Mouse (Mus musculus): ENCODE data around the gene Sept1. TPM values are rescaled to one million over a fixed set of nuclear protein-coding genes. Genes with fewer than 3 reads are reported as not detected.
"Not testable (repeated sequence)": the region's sequence is repeated elsewhere in the genome, so short reads cannot be mapped to it uniquely, and the experiment has no call there.

Sept1 gene
- total RNA-seq, 2 experiments from 2014 or later = 2.8 TPM

DNA sequence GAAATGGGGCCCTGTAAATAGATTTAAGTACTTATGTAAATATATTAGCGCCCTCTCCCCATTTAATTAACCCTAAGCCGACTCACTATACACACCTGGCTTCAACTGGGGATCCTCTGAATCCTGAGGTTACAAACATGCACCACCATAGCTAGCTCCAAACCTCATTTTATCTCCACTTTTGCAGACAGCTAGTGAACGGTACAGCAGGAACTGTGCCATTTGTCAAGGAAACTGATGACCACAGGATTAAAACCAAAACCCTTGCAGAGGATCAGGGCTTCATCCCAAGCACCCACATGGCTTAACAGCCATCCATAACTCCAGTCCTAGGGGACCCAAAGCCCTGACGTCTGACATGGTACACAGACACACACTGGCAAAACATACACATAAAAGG lies 22.1 kb upstream of the Sept1 start:
- intact Hi-C loops (cut with DNase I) = loop anchor here (5.0 kb wide), 1 partner anchor 257 kb away; the partner anchor contains the start of gene Srcap
- no peak for DNase-seq

DNA sequence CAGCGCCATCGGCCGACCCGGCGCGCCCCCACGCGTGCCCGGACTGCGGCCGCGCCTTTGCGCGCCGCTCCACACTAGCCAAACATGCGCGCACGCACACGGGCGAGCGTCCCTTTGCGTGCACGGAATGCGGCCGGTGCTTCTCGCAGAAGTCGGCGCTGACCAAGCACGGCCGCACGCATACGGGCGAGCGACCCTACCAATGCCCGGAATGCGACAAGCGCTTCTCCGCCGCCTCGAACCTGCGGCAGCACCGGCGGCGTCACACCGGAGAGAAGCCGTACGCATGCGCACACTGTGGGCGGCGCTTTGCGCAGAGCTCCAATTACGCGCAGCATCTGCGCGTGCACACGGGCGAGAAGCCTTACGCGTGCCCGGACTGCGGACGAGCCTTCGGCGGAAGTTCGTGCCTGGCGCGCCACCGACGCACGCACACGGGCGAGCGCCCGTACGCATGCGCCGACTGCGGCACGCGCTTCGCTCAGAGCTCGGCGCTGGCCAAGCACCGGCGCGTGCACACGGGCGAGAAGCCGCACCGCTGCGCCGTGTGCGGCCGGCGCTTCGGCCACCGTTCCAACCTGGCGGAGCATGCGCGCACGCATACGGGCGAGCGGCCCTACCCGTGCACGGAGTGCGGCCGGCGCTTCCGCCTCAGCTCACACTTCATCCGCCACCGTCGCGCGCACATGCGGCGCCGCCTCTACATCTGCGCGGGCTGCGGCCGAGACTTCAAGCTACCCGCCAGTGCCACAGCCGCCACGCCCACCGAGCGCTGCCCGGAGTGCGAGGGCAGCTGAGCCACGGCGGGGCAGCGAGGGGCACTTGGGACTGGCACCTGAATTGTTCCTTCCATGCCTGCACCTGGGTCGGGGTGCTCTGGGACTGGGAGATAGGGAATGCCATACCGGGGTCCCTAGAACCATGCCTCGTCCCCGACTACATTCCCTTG lies 21.2 kb upstream of the Sept1 start:
- intact Hi-C loops (cut with DNase I) = no loop called here
- peak; percentile 94 to 95 for DNase-seq

DNA sequence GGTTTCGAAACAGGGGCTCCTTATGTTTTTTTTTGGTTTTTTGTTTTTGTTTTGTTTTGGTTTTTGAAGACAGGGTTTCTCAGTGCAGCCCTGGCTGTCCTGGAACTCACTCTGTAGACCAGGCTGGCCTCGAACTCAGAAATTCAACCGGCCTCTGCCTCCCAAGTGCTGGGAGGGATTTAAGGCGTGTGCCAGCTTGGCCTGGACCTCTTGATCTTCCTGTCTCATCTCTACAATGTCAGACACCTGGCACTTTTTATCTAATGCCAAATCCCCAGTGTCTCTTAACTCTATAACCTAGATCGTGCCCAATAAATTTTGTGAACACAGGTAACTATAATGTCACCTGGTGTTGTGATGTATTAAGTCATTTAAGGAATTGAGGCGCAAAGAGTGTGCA lies 20.4 kb upstream of the Sept1 start:
- intact Hi-C loops (cut with DNase I) = no loop called here
- DNase-seq = no peak

DNA sequence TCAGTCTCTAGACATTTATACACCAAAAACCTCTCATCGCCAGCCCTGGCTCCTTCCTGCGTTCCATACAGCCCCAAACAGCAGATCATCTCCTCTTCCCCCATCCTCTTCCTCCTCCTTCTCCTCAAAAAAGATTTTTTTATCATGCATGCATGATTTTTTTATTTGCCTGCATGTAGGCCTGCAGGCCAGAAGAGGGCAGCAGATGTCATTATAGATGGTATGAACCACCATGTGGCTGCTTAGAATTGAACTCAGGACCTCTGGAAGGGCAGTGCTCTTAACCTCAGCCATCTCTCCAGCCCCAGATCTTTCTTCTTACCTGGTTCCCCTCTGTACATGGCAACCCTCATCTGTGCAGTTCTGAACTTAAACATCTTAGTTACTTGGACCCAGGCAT lies 19.5 kb upstream of the Sept1 start:
- intact Hi-C loops (cut with DNase I) = no loop called here
- DNase-seq = peak in 1 of 2 experiments; percentile 18

DNA sequence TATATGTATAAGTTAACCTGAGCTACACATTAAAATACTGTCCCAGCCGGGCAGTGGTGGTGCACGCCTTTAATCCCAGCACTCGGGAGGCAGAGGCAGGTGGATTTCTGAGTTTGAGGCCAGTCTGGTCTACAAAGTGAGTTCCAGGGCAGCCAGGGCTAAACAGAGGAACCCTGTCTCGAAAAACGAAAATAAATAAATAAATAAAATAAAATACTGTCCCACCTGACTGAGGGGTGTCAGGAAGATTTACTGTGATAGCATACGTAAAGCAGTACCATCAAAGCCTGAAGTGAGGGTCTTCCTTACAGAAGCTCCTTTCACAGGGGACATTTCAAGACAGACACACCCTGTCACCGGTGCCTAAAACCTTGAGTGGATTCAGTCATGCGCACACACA lies 17.6 kb upstream of the Sept1 start:
- intact Hi-C loops (cut with DNase I); DNase-seq: not testable (repeated sequence)

DNA sequence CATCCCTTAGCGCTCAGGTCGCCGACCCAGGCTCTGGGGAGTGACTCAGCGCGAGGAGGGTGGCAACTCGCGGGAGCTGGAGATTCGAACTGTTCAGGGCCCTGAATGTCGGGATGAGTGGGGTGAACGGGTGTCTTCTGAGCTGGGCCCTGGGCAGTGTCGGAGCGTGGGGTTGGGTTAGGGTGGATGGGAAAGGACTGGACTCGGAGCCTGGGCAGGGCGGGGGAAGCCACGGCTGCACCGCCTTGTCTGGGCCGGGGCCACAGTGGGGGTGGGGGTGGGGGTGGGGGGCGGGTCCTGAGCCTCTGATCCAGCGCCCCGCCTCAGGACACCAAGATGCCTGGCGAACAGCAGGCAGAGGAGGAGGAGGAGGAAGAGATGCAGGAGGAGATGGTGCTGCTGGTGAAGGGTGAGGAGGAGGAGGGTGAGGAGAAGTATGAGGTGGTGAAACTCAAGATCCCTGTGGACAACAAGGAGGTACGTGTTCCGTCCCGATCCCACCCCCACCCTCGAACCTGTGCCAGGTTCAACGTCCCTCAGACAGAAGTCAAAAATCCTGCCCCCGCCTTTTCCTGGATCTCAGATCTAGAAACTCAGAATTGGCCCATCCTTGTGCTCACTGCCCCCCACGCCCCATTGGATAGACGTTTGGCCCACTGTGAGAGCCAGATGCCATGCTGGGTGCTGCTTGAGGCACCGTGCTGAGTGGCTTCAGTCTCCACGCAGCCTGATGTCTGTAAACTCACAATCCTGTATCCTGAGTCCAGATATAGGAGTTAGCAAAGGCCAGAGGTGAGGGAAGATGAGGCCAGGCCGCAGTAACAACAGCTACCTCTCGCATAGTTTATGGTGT lies 12.0 kb upstream of the Sept1 start:
- DNase-seq = no peak
- intact Hi-C loops (cut with DNase I) = no loop called here

DNA sequence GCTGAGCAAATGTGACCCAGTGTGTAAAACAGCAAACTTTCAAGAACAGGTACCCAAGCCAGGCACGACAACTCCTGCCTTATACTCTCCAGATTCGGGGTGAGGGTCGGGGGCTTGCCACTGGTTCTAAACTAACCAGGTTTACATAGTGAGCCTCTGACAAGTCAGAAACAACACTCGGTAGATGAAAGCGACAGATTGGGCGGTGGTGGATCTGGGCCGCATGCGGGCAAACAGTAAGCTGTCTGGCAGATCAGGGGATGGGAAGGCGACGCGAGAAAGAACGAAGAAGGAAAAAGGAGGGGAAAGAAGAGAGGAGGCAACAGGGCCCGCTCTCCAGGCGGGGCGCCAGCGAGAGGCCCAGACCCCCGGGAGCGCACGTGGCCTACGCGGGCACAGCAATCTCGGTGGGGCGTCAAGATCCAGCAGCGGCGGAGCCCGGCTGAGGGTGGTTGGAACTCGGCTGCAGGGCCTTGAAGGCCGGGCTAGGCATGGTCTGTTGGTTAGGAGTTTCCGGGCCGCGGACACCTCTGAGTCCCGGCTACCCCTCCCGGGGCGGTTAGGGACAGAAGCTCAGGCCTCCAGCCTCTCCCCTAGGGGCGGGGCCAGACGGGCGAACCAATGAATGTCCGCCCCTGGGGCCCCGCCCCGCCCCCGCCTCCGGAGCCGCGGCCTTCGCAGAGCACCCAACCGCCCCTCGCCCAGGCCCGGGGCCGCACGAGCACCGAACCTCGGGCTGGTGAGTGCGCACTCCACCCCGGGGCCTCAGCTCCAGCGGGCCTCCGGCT lies 11.1 kb upstream of the Sept1 start, which contains the start of gene Zfp771:
Zfp771 (plus strand) TSS at position 405 of the 788 bp plus-strand sequence.
- DNase-seq = peak; percentile 92 to 93
- intact Hi-C loops (cut with DNase I) = no loop called here

DNA sequence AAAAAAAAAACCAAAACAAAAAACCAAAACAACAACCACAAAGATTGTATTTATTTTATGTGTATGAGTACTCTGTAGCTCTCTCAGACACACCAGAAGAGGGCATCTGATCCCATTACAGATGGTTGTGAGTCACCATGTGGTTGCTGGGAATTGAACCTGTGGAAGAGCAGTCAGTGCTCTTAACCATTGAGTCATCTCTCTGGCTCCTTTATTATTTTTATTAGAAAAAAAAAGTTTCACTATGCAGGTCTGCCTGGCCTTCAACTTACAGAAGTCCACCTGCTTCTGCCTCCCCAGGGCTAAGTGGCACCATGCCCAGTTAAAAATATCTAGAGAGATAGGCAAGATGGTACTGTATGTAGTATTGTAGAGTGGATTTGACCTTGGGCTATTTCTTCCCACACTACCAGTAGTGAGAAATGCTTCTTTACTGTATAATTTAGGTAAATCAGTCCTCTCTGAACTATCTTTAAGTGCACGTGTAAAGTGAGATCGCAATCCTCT lies 10.5 kb upstream of the Sept1 start:
- no peak for DNase-seq

DNA sequence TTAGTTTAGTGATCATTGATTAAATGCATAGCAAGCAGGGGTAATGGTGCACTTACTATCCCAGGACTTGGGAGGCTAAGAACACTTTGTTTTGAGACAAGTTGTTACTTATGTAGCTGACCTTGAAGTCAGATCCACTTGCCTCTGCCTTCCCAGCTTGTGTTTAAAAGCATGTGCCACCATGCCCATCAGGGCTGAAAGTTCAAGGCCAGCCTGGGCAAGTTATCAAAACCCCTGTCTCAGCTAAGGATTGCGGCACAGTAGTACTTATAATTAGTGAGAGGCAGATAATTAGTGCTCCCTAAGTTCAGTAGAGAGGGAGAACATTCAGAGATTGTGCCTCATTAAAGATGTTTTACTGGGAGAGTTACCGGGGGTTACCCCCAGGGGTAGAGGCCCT lies 1.8 kb upstream of the Sept1 start:
- no peak for DNase-seq
- intact Hi-C loops (cut with DNase I) = loop anchor here (1.0 kb wide), 1 partner anchor 38 kb away; the partner anchor contains the start of gene Cd2bp2

More for the DNA sequence above, 10.5 kb upstream of the Sept1 start:
- intact Hi-C loops (cut with DNase I) = no loop called here

DNA sequence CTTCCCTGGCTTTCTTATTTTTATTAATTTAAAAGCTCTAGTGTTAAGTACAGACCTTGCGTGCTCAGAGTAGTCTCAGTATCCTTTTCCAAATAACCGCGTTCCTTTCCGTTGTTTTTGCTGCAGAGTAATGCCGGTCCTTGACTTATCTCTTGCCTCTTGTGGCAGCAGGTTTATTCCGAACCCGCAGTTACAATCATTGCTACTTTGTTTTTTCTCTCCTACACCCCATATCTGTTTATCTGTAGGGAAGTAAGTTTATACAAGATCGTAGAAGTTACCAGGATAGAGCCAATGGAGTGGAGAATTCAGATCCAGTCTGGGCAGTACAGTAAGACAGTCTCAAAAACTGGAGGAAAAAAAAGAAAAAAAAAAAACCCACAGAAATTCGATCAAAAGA lies 835 bp upstream of the Sept1 start:
- intact Hi-C loops (cut with DNase I) = loop anchor here (1.0 kb wide), 1 partner anchor 37 kb away; the partner anchor contains the start of gene Cd2bp2

DNA sequence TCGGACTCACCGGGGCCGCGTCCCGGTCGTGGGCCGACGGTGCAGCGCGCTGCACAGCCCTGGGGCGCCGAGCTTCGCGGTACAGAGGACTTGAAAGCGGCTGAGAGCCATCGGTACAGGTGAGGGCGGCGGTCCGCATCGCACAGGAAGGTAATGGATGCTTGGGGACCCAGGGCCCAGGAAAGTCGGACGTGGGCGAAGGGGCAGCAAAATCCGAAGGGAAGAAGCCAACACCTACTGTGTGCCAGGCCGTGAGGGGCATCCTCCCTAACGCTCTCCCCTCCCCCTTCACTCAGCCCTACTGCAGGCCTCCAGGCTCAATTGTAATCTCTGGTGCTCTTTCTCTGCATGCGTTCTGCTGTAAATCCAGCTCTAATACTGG lies 429 bp upstream of the Sept1 start:
- intact Hi-C loops (cut with DNase I) = no loop called here

More for the DNA sequence above, 835 bp upstream of the Sept1 start:
- DNase-seq = no peak

DNA sequence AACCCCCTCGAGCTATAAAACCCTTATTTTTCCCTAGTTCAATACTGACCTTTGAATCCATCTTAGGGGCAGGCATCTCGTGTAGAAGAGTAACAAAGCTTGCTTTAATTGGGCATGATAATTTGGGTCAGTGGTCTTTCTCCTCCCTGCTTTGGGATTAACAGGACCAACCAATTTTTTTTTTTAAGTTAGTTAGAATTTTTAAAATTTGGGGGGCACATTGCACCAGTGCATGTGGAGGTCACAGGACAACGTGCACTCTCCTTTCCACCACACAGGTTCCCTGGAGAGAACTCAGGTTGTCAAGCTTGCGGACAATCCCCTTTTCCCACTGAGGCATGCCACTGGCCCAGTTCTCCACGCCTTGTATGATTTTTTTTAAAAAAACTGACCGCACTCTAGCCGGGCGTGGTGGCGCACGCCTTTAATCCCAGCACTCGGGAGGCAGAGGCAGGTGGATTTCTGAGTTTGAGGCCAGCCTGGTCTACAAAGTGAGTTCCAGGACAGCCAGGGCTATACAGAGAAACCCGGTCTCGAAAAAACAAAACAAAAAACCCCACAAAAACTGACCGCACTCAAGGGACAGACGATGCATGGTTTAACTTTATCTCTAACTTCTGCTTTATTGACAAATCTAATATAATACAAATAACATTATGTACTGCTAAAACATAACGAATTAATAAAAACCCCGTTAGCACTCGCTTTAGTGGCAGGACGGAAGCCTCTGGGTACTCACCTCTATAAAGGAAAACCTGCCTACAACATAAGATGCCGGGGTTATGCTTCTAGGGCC lies 906 bp downstream of the Sept1 start:
- intact Hi-C loops (cut with DNase I) = no loop called here
- no peak for DNase-seq

More for the DNA sequence above, 429 bp upstream of the Sept1 start:
- no peak for DNase-seq

DNA sequence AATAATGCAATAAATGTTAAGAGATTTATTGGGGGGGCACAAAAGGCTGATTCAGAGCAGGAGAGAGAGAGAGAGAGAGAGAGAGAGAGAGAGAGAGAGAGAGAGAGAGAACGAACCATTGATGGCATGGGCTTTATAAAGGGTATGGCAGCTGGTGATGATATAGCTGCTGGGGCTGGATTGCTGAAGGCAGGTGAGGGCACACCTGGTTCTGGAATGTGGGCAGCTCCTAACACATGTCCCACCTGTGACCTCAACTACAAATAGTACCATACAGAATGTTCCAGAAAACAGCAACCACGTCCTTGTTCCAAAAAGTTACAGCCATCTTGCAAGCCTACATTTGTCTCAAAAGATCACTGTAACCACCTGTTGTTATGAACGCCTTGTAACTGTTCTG lies 1.6 kb downstream of the Sept1 start:
- intact Hi-C loops (cut with DNase I) = no loop called here
- DNase-seq = no peak

DNA sequence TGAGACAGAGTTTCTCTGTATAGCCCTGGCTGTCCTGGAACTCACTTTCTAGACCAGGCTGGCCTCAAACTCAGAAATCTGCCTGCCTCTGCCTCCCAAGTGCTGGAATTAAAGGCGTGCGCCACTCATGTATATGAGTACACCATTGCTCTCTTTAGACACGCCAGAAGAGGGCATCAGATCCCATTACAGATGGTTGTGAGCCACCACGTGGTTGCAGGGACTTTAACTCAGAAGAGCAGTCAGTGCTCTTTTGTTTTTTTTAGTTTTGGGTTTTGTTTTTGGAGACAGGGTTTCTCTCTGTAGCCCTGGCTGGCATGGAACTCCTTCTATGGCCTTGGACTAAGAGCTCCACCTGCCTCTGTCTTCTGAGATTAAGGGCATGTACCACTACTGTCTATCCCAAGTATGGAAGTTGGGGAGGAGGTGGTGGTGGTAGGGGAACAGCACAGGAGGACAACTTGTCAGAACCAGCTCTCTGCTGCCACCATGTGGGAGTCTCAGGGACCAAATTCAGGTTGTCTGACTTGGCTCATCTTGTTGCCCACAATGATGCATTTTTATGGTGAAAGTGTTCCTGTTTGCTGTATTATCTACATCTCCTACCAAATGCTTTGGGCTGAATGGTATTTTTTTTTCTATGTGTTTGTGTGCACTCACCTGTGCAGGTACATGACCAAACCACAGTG lies 4.2 kb downstream of the Sept1 start:
- DNase-seq = peak; percentile 77 to 84
- intact Hi-C loops (cut with DNase I) = loop anchor here (1.0 to 5.0 kb wide), 3 partner anchors 15 to 111 kb away; no protein-coding TSS in a partner anchor

DNA sequence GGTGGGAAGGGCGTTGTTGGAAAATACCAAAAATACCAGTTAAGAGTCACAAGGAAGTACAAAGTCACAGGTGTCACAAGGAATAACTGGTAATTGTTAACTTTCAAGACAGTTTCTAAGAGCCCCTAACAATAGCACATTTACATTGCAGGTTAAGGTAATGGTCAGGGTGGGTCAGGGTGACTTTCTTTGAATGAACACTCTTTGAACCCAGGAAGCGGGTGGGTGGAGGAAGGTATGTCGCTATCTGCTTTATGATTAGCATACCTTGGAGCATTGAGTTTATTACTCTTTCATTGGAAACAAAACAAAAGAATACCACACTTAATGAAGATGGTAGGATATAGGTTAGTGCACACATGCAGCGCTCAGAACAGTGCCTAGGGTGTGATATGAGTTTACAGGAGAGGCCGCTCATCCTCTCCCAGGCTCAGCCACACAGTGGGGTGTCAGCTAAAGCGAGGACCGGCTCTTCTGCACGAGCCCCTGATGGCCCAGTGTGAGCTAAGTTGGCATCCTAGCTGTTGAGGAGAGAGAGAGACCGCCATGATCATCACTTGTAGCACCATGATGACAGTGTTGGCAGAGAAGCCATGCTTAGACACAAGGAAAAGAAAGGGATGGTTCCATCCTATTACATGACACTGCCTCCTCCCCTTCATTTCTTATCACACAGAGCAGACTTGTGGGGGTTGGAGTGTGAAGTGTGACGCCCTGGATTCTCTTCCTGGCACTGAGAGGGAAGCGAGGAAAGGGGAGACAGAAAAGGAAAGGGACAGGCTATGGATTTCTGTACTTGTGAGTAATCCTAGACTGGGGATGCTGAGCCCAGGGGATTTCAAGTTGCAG lies 7.6 kb downstream of the Sept1 start:
- intact Hi-C loops (cut with DNase I) = loop anchor here (5.0 kb wide), 1 partner anchor 108 kb away; no protein-coding TSS in a partner anchor

DNA sequence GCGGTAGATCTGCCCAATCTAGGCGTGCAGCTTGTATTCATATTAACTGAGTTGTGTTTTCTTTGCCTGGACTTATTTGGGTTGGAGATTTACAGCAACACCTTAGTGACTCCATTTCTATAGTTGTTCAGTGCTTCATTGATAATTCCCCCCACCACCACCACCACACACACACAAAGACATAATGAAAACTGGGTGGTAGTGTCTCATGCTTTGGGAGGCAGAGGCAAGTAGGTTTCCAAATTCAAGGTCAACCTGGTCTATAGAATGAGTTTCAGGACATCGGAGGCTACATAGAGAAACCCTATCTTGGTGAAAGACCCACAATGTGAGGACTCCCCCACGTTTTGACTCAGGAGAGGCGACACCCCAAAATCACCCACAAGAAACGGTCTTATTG lies 8.3 kb downstream of the Sept1 start:
- no peak for DNase-seq
- intact Hi-C loops (cut with DNase I) = loop anchor here (5.0 kb wide), 1 partner anchor 107 kb away; no protein-coding TSS in a partner anchor

More for the DNA sequence above, 7.6 kb downstream of the Sept1 start:
- no peak for DNase-seq

Data from heart, postnatal 36 days (tissue).